Mouse (Mus musculus) liver, postnatal 0 days (tissue): ENCODE results near the gene Chd2.

Experiments used
- CTCF ChIP-seq: sonication (generic); IDR thresholded peaks from 2 replicates; pipeline ENCODE4 v1.5.1; 2016; ENCODE audit warnings: antibody characterized with exemption, low read depth
- EP300 ChIP-seq: IDR thresholded peaks from 2 replicates; pipeline ENCODE4 v1.6.1; 2016; ENCODE audit warnings: antibody characterized with exemption, low read depth, mild to moderate bottlenecking

- TF ChIP-seq EP300 (no peak; the same call in 1 of the 2 replicates), CTCF (no peak)
Observed at GRCm38 (mm10) chr7:73541412-73542130, at the start of gene Chd2.
